Mouse (Mus musculus) hindbrain, embryonic 12.5 days (tissue): ENCODE data around the gene AW011738. TPM values are rescaled to one million over a fixed set of nuclear protein-coding genes. Genes with fewer than 3 reads are reported as not detected.

Experiments used
- ATAC-seq: fragments of 200-750 bp; cut with Nextera tagmentation; 2 replicates; pipeline ENCODE4 v1.8.0; 2017; ENCODE audit warnings: moderate TSS enrichment; ENCODE audit not compliant: low FRiP score
- H3K27ac ChIP-seq: fragments of 300-500 bp; sonication (generic); 2 replicates; pipeline ENCODE4 v1.5.1; 2016; ENCODE audit warnings: mild to moderate bottlenecking
- H3K27me3 ChIP-seq: fragments of 300-500 bp; sonication (generic); 2 replicates; pipeline ENCODE4 v1.6.1; 2016; ENCODE audit warnings: mild to moderate bottlenecking
- H3K36me3 ChIP-seq: fragments of 300-500 bp; sonication (generic); 2 replicates; pipeline ENCODE4 v1.6.1; 2016; ENCODE audit warnings: mild to moderate bottlenecking
- H3K4me1 ChIP-seq: fragments of 300-500 bp; sonication (generic); 2 replicates; pipeline ENCODE4 v1.6.1; 2016
- H3K4me2 ChIP-seq: fragments of 300-500 bp; sonication (generic); replicated peaks from 2 replicates; pipeline ENCODE4 v1.6.1; 2016; ENCODE audit warnings: mild to moderate bottlenecking
- H3K4me3 ChIP-seq: fragments of 300-500 bp; sonication (generic); 2 replicates; pipeline ENCODE4 v1.5.1; 2016; ENCODE audit warnings: mild to moderate bottlenecking
- H3K9ac ChIP-seq: fragments of 300-500 bp; sonication (generic); 2 replicates; pipeline ENCODE4 v1.6.1; 2016; ENCODE audit warnings: mild to moderate bottlenecking, moderate library complexity
- H3K9me3 ChIP-seq: fragments of 300-500 bp; sonication (generic); replicated peaks from 2 replicates; pipeline ENCODE4 v1.6.1; 2016; ENCODE audit warnings: mild to moderate bottlenecking
- WGBS: fragments of 180-500 bp; shearing (Covaris S2); methylation state at CpG from one replicate; pipeline ENCODE4 v1.1.7; 2016; 5-methylcytosine and 5-hydroxymethylcytosine counted together
- polyA plus RNA-seq: library from polyadenylated mRNA; unstranded; fragments of >200 nt; fragmentation: Nextera tagmentation; extraction: Ambion mirVana; gene quantifications from 2 replicates; pipeline ENCODE4 v1.2.1, GENCODE M21; 2016

The AW011738 gene
- polyA plus RNA-seq, 1 experiment from 2014 or later: 7.6 TPM

GRCm38 (mm10) chr4:156228393-156229024 lies 25.4 kb downstream of the AW011738 start:
- 26% methylated on average over 12 of the region's 12 CpGs for WGBS

GRCm38 (mm10) chr4:156234021-156234501 lies 31.0 kb downstream of the AW011738 start:
- Histone ChIP-seq H3K9me3 (no peaks in the 10 kb centered on the region), H3K4me3 (peak overlapping the region; percentile 70), H3K27ac (peak overlapping the region; percentile 91), H3K27me3 (no peaks in the 10 kb centered on the region), H3K4me2 (peak overlapping the region; percentile 85), H3K36me3 (peaks cover 50% of the 10 kb centered on the region), H3K9ac (peak overlapping the region; percentile 81), H3K4me1 (peaks cover 21% of the 10 kb centered on the region)
- peak; percentile 46; the same call in 1 of the 2 replicates for ATAC-seq
- WGBS: under 1% methylated on average over 17 of the region's 17 CpGs

More at GRCm38 (mm10) chr4:156228393-156229024, 25.4 kb downstream of the AW011738 start:
- no peaks in the 10 kb centered on the region for H3K27me3 ChIP-seq
- peaks cover 9% of the 10 kb centered on the region for H3K4me1 ChIP-seq
- no peak overlapping the region for H3K4me2 ChIP-seq
- H3K27ac ChIP-seq: no peak overlapping the region
- 0 out of 2 replicates have a peak, but pooled peaks have one; percentile 17 for ATAC-seq
- H3K9ac ChIP-seq: no peak overlapping the region; the same call in 1 of the 2 replicates
- H3K36me3 ChIP-seq: peaks cover 40% of the 10 kb centered on the region
- H3K9me3 ChIP-seq: no peaks in the 10 kb centered on the region
- no peak overlapping the region for H3K4me3 ChIP-seq

GRCm38 (mm10) chr4:156234701-156235213 lies 31.7 kb downstream of the AW011738 start, which contains the start of gene Plekhn1:
Gene Plekhn1 (minus strand): TSS chr4:156234857.
- H3K4me2 ChIP-seq: peak within 1 kb of the TSS; percentile 85
- under 1% methylated on average over 38 of the region's 48 CpGs for WGBS
- peak within 1 kb of the TSS; percentile 75 for H3K4me3 ChIP-seq
- H3K9ac ChIP-seq: peak within 1 kb of the TSS; percentile 81
- H3K27ac ChIP-seq: peak within 1 kb of the TSS; percentile 91
- H3K4me1 ChIP-seq: peaks cover 21% of the 10 kb centered on the region
- no peaks in the 10 kb centered on the region for H3K27me3 ChIP-seq
- H3K36me3 ChIP-seq: peaks cover 50% of the 10 kb centered on the region
- no peaks in the 10 kb centered on the region for H3K9me3 ChIP-seq
- ATAC-seq: peak; percentile 65

- H3K27ac ChIP-seq: peak overlapping the region; percentile 86
- no peaks in the 10 kb centered on the region for H3K27me3 ChIP-seq
- H3K4me1 ChIP-seq: peaks cover 21% of the 10 kb centered on the region
- 1% methylated on average over 15 of the region's 15 CpGs for WGBS
- H3K4me3 ChIP-seq: peak overlapping the region; percentile 75
- H3K4me2 ChIP-seq: peak overlapping the region; percentile 85
- peaks cover 50% of the 10 kb centered on the region for H3K36me3 ChIP-seq
- H3K9me3 ChIP-seq: no peaks in the 10 kb centered on the region
- peak; percentile 52 for ATAC-seq
- H3K9ac ChIP-seq: peak overlapping the region; percentile 79
Observed at GRCm38 (mm10) chr4:156235360-156235770, 32.3 kb downstream of the AW011738 start.

- Histone ChIP-seq H3K4me1 (peaks cover 21% of the 10 kb centered on the region), H3K36me3 (peaks cover 50% of the 10 kb centered on the region)
- WGBS: under 1% methylated on average over 78 of the region's 90 CpGs
Observed at GRCm38 (mm10) chr4:156235808-156236533, 32.9 kb downstream of the AW011738 start, which contains the start of gene Noc2l. Gene Noc2l (plus strand): TSS chr4:156236010.

GRCm38 (mm10) chr4:156236651-156237447 lies 33.7 kb downstream of the AW011738 start:
- H3K9ac ChIP-seq: peak overlapping the region; percentile 47; the same call in 1 of the 2 replicates
- H3K27ac ChIP-seq: no peak overlapping the region
- no peaks in the 10 kb centered on the region for H3K27me3 ChIP-seq
- H3K4me1 ChIP-seq: peaks cover 21% of the 10 kb centered on the region
- H3K4me3 ChIP-seq: peak overlapping the region; percentile 75
- H3K9me3 ChIP-seq: no peaks in the 10 kb centered on the region
- no peak for ATAC-seq
- peak overlapping the region; percentile 85 for H3K4me2 ChIP-seq
- peaks cover 50% of the 10 kb centered on the region for H3K36me3 ChIP-seq
- 23% methylated on average over 58 of the region's 60 CpGs for WGBS

More at GRCm38 (mm10) chr4:156235808-156236533, 32.9 kb downstream of the AW011738 start, which contains the start of gene Noc2l:
- H3K4me3 ChIP-seq: peak within 1 kb of the TSS; percentile 75
- H3K4me2 ChIP-seq: peak within 1 kb of the TSS; percentile 85
- peak; percentile 88 for ATAC-seq
- peak within 1 kb of the TSS; percentile 81 for H3K9ac ChIP-seq
- H3K9me3 ChIP-seq: no peaks in the 10 kb centered on the region
- no peaks in the 10 kb centered on the region for H3K27me3 ChIP-seq
- peak within 1 kb of the TSS; percentile 91 for H3K27ac ChIP-seq

GRCm38 (mm10) chr4:156249567-156249966 lies 46.5 kb downstream of the AW011738 start:
- Histone ChIP-seq H3K9me3 (no peaks in the 10 kb centered on the region), H3K36me3 (peaks cover 47% of the 10 kb centered on the region), H3K27ac (no peak overlapping the region), H3K9ac (no peak overlapping the region), H3K4me1 (peaks cover 17% of the 10 kb centered on the region), H3K4me2 (no peak overlapping the region), H3K4me3 (no peak overlapping the region), H3K27me3 (peaks cover 21% of the 10 kb centered on the region)
- 67% methylated on average over 11 of the region's 11 CpGs for WGBS
- peak; percentile 15; the same call in 1 of the 2 replicates for ATAC-seq

- Histone ChIP-seq H3K4me1 (peaks cover 28% of the 10 kb centered on the region), H3K9me3 (no peaks in the 10 kb centered on the region), H3K4me2 (no peak overlapping the region), H3K36me3 (peaks cover 32% of the 10 kb centered on the region), H3K9ac (no peak overlapping the region; the same call in 1 of the 2 replicates), H3K27ac (no peak overlapping the region), H3K4me3 (no peak overlapping the region), H3K27me3 (peaks cover 33% of the 10 kb centered on the region)
- no peak for ATAC-seq
- WGBS: 73% methylated on average over 8 of the region's 8 CpGs
Observed at GRCm38 (mm10) chr4:156251081-156251480, 48.0 kb downstream of the AW011738 start.

GRCm38 (mm10) chr4:156252140-156252539 lies 49.0 kb downstream of the AW011738 start:
- Histone ChIP-seq H3K27ac (peak overlapping the region; percentile 67), H3K27me3 (peaks cover 33% of the 10 kb centered on the region), H3K4me2 (no peak overlapping the region), H3K4me1 (peaks cover 28% of the 10 kb centered on the region), H3K4me3 (no peak overlapping the region), H3K36me3 (peaks cover 23% of the 10 kb centered on the region), H3K9ac (no peak overlapping the region), H3K9me3 (no peaks in the 10 kb centered on the region)
- no peak for ATAC-seq
- WGBS: 29% methylated on average over 7 of the region's 7 CpGs

- Histone ChIP-seq H3K4me2 (no peak overlapping the region), H3K4me3 (no peak overlapping the region), H3K27me3 (peaks cover 33% of the 10 kb centered on the region), H3K9me3 (no peaks in the 10 kb centered on the region), H3K9ac (no peak overlapping the region), H3K27ac (peak overlapping the region; percentile 67), H3K4me1 (peaks cover 28% of the 10 kb centered on the region), H3K36me3 (peaks cover 18% of the 10 kb centered on the region)
- WGBS: 42% methylated on average over 3 of the region's 3 CpGs
- ATAC-seq: no peak
Observed at GRCm38 (mm10) chr4:156252619-156253018, 49.5 kb downstream of the AW011738 start.

- Histone ChIP-seq H3K4me2 (no peak overlapping the region), H3K9ac (no peak overlapping the region), H3K4me1 (peaks cover 28% of the 10 kb centered on the region), H3K9me3 (no peaks in the 10 kb centered on the region), H3K27ac (peak overlapping the region; percentile 67; the same call in 1 of the 2 replicates), H3K4me3 (no peak overlapping the region), H3K36me3 (peaks cover 14% of the 10 kb centered on the region), H3K27me3 (peaks cover 33% of the 10 kb centered on the region)
- WGBS: 47% methylated on average over 7 of the region's 7 CpGs
- ATAC-seq: peak; percentile 14; the same call in 1 of the 2 replicates
Observed at GRCm38 (mm10) chr4:156253043-156253442, 49.9 kb downstream of the AW011738 start.
